Mouse (Mus musculus) ovary, postnatal 10 days (tissue): ENCODE data around the gene Ccdc103.
A peak's percentile ranks its signal among the peaks of the same experiment; 100 is the strongest.

Experiments used
- DNase-seq: peaks from one replicate; pipeline ENCODE4 v3.0.0; 2022; ENCODE audit warnings: low spot score

Gene Ccdc103

DNA sequence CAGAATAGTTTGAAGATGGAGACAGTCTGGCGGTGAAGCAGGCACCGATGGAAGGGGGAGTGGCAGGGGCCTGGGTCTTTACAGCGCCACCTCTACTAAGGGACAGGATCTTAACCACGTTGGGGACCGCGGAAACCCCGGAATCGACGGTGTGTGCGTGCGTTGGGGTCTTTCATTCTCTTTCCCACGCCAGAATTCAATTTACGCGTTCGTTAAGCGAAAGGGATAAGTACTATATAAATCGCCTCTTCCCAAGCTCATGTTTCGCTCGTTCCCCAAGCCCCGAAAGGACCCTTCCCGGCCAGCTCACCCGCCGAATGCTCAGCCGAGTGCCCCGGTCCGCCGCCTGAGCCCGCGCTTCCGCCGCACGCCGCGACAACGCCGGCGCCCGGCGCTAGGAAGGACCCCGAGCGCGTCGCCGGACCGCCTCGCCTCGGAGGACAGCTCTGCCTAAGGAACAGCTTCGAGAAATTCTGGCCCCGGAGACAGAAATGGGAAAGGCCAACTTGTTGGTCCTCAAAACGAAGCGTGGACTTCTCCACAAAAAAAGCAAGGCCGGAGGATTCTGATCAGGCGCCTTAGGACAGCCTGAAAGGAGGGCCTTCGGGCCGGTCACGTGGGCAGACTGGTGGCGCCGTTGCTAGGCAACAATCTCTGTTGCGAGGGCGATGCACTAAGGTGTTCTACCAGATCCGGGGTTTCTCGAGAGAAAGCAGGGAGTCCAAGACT, at the start of gene Ccdc103, which contains the start of gene Eftud2:
TSS of gene Ccdc103 (plus strand) at position 620 of the 729 bp plus-strand sequence.
TSS of gene Eftud2 (minus strand) at position 401 of the 729 bp plus-strand sequence.
- peak; percentile 95 for DNase-seq

DNA sequence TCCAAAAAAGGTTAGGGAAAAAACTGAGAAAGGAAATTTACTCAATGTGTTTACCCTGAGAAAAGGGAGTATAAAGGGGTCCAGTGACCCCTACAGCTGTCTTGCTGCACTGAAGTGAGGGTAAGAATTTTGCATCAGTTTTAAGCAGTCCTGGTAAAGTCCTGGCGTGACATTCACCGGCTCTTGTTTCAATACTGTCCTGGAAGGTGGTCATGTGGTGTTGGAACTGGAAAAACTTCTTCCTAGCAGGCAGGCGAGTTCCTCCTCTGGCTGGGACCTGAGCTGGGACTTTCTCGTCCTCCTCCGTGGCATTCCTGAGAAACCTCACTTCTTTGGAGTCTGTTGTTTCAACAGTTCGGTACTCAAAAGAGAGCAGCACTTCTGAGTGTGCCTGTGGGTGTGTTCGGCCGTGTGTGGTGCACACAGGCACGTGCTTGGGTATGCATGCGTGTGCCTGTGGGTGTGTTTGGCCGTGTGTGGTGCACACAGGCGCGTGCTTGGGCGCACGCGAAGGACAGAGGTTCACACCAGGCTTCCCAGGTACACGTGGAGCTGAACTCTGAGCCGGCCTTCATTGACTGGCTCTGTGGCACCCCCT, 48.2 kb upstream of the Ccdc103 start:
- no peak for DNase-seq

DNA sequence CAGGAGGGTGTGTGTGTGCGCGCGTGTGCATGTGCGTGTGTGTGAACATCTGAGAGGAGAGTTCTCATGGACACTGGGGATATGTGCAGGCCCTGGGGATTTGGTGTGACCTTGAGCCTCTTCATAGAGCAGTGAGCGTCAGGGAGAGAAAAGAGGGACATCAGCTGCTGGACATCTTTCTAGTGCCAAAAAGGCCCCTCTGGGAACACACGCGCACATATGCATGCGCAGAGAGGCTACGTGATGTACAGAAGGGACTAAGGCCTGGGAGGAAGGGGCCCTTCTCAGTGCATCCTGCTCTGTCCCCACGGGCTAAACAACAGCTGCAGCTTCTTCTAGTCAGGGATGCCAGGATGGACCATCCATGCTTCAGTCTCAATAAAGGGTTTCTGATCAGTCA, 46.8 kb upstream of the Ccdc103 start:
- no peak for DNase-seq

- no peak for DNase-seq
Observed at GRCm38 (mm10) chr11:102835549-102835948, 45.5 kb upstream of the Ccdc103 start, which contains the start of gene Higd1b. Gene Higd1b, plus strand, starts transcription at chr11:102835849.

DNA sequence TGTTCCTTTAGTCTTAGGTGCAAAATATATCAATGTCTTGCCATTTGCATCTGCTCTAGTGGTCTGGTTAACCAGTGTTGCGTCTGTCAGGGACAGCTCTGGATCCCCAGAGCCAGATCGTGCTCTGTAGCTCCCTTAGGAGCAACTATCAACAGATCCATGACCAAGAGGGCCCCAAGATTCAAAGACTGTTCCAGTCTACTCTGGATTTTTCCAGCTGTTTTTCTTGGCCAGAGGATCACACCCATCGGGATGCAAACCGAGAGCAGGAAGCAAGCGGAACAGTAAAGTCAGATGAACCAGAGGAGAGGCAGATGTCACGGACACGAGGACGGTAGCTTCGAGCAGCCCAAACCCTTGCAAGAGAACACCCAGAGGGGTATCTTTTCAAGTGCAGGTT, 44.9 kb upstream of the Ccdc103 start:
- DNase-seq, result no peak

DNA sequence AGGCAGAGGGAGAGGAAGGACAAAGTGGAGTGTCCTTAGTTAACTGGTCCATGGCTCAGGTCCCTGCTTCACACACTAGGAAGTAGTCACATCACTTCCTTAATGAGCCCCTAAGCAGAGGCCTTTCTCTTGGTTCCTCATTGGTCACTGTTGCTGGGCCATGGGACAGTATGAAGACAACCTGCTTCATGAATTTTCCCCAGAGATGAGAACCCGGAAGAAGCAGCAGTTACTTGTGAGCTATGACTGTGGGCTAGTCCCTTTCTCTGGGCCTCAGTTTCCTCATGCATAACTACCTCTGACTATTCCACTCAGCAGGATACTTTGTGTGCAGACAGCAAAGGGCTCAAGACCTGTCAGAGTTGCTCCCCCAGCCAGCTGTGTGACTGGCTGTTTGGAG, 43.6 kb upstream of the Ccdc103 start:
- no peak for DNase-seq

DNA sequence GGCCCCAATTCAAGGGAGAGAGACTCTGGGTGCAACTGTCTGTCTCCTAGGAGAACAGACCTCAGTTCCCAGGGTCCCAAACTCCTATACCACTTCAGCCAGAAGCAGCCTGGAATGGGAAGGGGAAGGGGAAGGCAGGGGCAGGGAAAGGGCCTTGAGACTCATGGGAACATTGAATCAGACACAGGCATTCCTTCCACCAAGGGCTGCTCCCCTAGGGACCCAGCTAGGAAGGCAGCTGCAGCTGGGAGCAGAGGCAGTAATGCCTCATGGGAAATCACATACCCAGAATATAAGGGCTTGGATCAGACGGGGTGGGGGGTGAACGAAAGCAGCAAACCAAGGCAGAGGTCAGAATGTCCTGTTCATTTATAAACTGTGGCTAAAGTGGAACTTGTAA, 42.9 kb upstream of the Ccdc103 start:
- no peak for DNase-seq

GRCm38 (mm10) chr11:102838616-102839150, 42.3 kb upstream of the Ccdc103 start:
- DNase-seq, result no peak

- DNase-seq, result no peak
Observed at GRCm38 (mm10) chr11:102845926-102846325, 35.1 kb upstream of the Ccdc103 start.

- DNase-seq, result peak; percentile 27
Observed at GRCm38 (mm10) chr11:102851883-102852282, 29.1 kb upstream of the Ccdc103 start.

GRCm38 (mm10) chr11:102853760-102854159, 27.2 kb upstream of the Ccdc103 start:
- no peak for DNase-seq

- no peak for DNase-seq
Observed at GRCm38 (mm10) chr11:102855941-102856340, 25.1 kb upstream of the Ccdc103 start.

DNA sequence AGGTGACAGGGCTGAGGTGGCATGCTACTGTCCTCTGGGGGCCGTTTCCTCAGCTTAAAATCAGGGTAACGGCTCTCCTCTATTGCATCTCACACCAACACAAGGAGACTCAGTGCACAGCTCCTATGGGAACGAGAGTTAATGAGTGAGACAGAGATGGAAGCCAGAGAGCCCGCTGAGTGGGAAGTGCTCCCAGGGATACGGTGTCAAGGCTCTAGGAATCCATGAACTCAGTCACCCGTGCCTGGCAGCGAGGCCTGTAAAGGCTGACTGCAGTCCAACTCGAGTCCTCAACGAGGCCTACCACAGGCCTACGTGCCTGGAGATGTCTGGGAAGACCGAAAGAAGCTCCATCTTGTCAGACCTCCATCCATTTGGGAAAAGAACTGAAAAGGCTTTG, 22.1 kb upstream of the Ccdc103 start:
- DNase-seq, result no peak

DNA sequence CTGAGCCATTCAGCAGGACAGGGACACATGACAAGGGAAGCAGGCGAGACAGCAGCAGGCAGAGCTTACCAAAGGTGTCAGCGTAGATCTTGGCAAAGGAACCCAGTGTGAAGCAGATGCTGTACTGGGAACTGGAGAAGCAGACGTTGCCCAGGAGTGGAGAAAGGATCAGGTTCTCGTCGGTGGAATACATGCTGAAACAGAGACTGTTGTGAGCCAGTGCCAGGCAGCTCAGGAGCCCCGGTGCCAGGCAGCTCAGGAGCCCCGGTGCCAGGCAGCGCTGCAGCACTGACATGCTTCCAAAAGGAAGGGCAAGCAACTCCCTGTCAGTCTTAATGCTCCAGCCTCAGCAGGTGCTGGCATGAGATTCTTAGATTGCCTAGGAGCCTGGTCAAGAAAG, 21.1 kb upstream of the Ccdc103 start:
- no peak for DNase-seq

- peak; percentile 20 for DNase-seq
Observed at GRCm38 (mm10) chr11:102864272-102864671, 16.7 kb upstream of the Ccdc103 start.

DNA sequence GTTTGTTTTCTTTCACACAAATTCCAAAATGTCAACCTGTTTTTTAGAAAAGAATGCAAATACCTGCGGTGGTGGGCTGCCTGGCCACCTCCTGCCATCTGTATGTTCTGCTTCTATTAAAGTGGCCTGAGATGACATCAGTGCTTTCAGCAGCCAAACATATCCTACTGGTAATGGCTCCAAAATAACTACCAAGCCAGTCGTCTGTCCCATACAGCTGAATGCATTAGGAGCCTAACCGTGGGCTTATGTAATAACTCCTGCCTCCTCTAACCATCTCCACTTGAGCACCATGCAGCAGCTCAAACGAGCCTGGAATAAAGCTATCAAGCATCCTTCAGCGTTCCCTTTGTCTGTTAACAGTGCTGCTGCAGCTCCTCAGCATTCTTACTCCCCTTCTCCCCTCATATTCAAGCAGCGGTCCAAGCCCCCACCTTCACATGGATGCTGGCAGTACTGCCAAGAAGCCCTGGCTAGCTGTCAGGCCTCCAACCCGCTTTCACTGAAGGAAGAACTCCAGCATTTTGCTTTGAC, 6.1 kb upstream of the Ccdc103 start:
- DNase-seq, result no peak

GRCm38 (mm10) chr11:102879558-102879957, 1.4 kb upstream of the Ccdc103 start:
- no peak for DNase-seq

- DNase-seq, result no peak
Observed at GRCm38 (mm10) chr11:102881314-102882198, 552 bp downstream of the Ccdc103 start.

- DNase-seq, result no peak
Observed at GRCm38 (mm10) chr11:102884616-102885219, 3.7 kb downstream of the Ccdc103 start, which contains the start of gene Fam187a. Gene Fam187a, plus strand, starts transcription at chr11:102885169.

GRCm38 (mm10) chr11:102887433-102887832, 6.4 kb downstream of the Ccdc103 start:
- no peak for DNase-seq

DNA sequence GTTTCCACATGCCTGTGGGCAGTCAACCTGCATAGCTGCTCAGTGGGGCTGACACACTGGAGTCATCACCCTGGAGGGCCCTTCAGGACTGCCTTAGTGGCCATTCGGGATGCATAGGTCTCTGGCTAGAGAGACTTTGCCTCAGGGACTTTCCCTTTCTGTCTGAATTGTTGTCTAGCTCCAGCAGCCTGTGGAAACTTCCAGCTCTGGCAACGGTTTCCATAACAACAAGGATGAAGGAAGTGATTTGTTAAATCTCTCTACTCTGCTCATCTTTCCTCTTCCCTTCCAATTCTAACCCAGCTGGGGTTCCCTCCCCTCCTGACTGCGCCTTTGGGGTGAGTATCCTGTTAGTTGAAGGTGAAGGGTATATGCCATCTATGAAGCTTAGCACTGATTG, 7.1 kb downstream of the Ccdc103 start:
- no peak for DNase-seq

- no peak for DNase-seq
Observed at GRCm38 (mm10) chr11:102890096-102890495, 9.1 kb downstream of the Ccdc103 start.
